Mouse (Mus musculus) gastrocnemius, postnatal 4 days (tissue): Measurements from ENCODE around the gene Unc5c. TPM values are rescaled to one million over a fixed set of nuclear protein-coding genes. Genes with fewer than 3 reads are reported as not detected.

Experiments used
- DNase-seq, 2 experiments: peaks; one replicate each; pipeline ENCODE4 v3.0.0; 2021 to 2022; ENCODE audit warnings: low spot score in 2 of 2, mixed read lengths in 2 of 2
- long read RNA-seq, 2 experiments: library from polyadenylated mRNA; stranded (forward); transcript quantifications; one replicate each; pipeline ENCODE4 v2.0.0; 2021
- total RNA-seq, 2 experiments: library from RNA; stranded (reverse); gene quantifications; 2 replicates each; pipeline ENCODE4 v1.2.3; 2021

Unc5c gene
- under 1 TPM; 0.57 to 0.59 TPM for total RNA-seq
- long read RNA-seq, experiment 1, partial matches to known transcripts = 0 of 1 reads
- long read RNA-seq, experiment 1, other reads (novel, unspliced or antisense) = 1 of 1 reads
- long read RNA-seq, experiment 2 = 0 reads

- peak; percentile 22 to 54 for DNase-seq
Measured at GRCm38 (mm10) chr3:141465104-141465705, at the start of gene Unc5c. Gene Unc5c, plus strand, starts transcription at chr3:141465216.

GRCm38 (mm10) chr3:141457475-141457874 is 7.5 kb upstream of the Unc5c start:
- no peak for DNase-seq

GRCm38 (mm10) chr3:141462482-141462881 is 2.5 kb upstream of the Unc5c start:
- DNase-seq = no peak

GRCm38 (mm10) chr3:141464691-141465103 is 319 bp upstream of the Unc5c start:
- peak in 1 of 2 experiments; percentile 41 for DNase-seq

- no peak for DNase-seq
Measured at GRCm38 (mm10) chr3:141466061-141466460, 1.0 kb downstream of the Unc5c start.

- DNase-seq = no peak
Measured at GRCm38 (mm10) chr3:141466727-141467335, 1.8 kb downstream of the Unc5c start.

GRCm38 (mm10) chr3:141469338-141469737 is 4.3 kb downstream of the Unc5c start:
- no peak for DNase-seq

GRCm38 (mm10) chr3:141473205-141473604 is 8.2 kb downstream of the Unc5c start:
- no peak for DNase-seq

- DNase-seq = no peak
Measured at GRCm38 (mm10) chr3:141475389-141475788, 10.4 kb downstream of the Unc5c start.

GRCm38 (mm10) chr3:141475919-141476318 is 10.9 kb downstream of the Unc5c start:
- no peak for DNase-seq

- no peak for DNase-seq
Measured at GRCm38 (mm10) chr3:141476670-141477069, 11.7 kb downstream of the Unc5c start.

- no peak for DNase-seq
Measured at GRCm38 (mm10) chr3:141482465-141482864, 17.4 kb downstream of the Unc5c start.

GRCm38 (mm10) chr3:141483665-141484431 is 18.8 kb downstream of the Unc5c start:
- no peak for DNase-seq

- DNase-seq = no peak
Measured at GRCm38 (mm10) chr3:141485218-141485617, 20.2 kb downstream of the Unc5c start.

- no peak for DNase-seq
Measured at GRCm38 (mm10) chr3:141490647-141491046, 25.6 kb downstream of the Unc5c start.

GRCm38 (mm10) chr3:141491272-141491950 is 26.4 kb downstream of the Unc5c start:
- no peak for DNase-seq

- no peak for DNase-seq
Measured at GRCm38 (mm10) chr3:141491951-141492310, 26.9 kb downstream of the Unc5c start.

- no peak for DNase-seq
Measured at GRCm38 (mm10) chr3:141493000-141493399, 28.0 kb downstream of the Unc5c start.

- no peak for DNase-seq
Measured at GRCm38 (mm10) chr3:141498348-141499056, 33.5 kb downstream of the Unc5c start.

- no peak for DNase-seq
Measured at GRCm38 (mm10) chr3:141501845-141502505, 37.0 kb downstream of the Unc5c start.
